Mouse (Mus musculus) adrenal gland, postnatal 4 days (tissue): ENCODE results near the gene Garem2. TPM values are rescaled to one million over a fixed set of nuclear protein-coding genes. Genes with fewer than 3 reads are reported as not detected.
"Not testable (repeated sequence)": the region's sequence is repeated elsewhere in the genome, so short reads cannot be mapped to it uniquely, and the experiment has no call there.

Experiments
- DNase-seq, 2 experiments: peaks; one replicate each; pipeline ENCODE4 v3.0.0; 2021 to 2022; ENCODE audit warnings: low spot score in 2 of 2, mixed read lengths in 2 of 2
- long read RNA-seq, 2 experiments: library from polyadenylated mRNA; stranded (forward); transcript quantifications; one replicate each; pipeline ENCODE4 v2.0.0; 2021
- total RNA-seq, 2 experiments: library from RNA; stranded (reverse); gene quantifications; 2 replicates each; pipeline ENCODE4 v1.2.3; 2021

The Garem2 gene
- under 1 TPM; 0.08 to 0.23 TPM for total RNA-seq
- long read RNA-seq, experiment 1, partial matches to known transcripts: 1 of 1 reads
- long read RNA-seq, experiment 1, other reads (novel, unspliced or antisense): 0 of 1 reads
- long read RNA-seq, experiment 2, partial matches to known transcripts: 1 of 1 reads
- long read RNA-seq, experiment 2, other reads (novel, unspliced or antisense): 0 of 1 reads

GRCm38 (mm10) chr5:30104841-30105667 lies at the start of gene Garem2:
TSS of gene Garem2 (plus strand) at chr5:30105161.
- peak in 1 of 2 experiments; percentile 3 for DNase-seq

- DNase-seq: no peak
Observed at GRCm38 (mm10) chr5:30058216-30058731, 46.7 kb upstream of the Garem2 start.

- DNase-seq: not testable (repeated sequence)
Observed at GRCm38 (mm10) chr5:30059607-30060006, 45.4 kb upstream of the Garem2 start.

- no peak for DNase-seq
Observed at GRCm38 (mm10) chr5:30067726-30068125, 37.2 kb upstream of the Garem2 start.

- DNase-seq: no peak
Observed at GRCm38 (mm10) chr5:30071677-30072076, 33.3 kb upstream of the Garem2 start.

- DNase-seq: no peak
Observed at GRCm38 (mm10) chr5:30072377-30072776, 32.6 kb upstream of the Garem2 start.

GRCm38 (mm10) chr5:30072825-30073821 lies 31.8 kb upstream of the Garem2 start, which contains the start of gene Tyms:
TSS of gene Tyms (minus strand) at chr5:30073617.
- peak; percentile 41 to 59 for DNase-seq

GRCm38 (mm10) chr5:30092701-30093100 lies 12.3 kb upstream of the Garem2 start:
- no peak for DNase-seq

- DNase-seq: no peak
Observed at GRCm38 (mm10) chr5:30094399-30094798, 10.6 kb upstream of the Garem2 start.

- no peak for DNase-seq
Observed at GRCm38 (mm10) chr5:30095731-30096130, 9.2 kb upstream of the Garem2 start.

- no peak for DNase-seq
Observed at GRCm38 (mm10) chr5:30098260-30098659, 6.7 kb upstream of the Garem2 start.

GRCm38 (mm10) chr5:30103340-30103739 lies 1.6 kb upstream of the Garem2 start:
- no peak for DNase-seq

GRCm38 (mm10) chr5:30104339-30104738 lies 622 bp upstream of the Garem2 start:
- peak in 1 of 2 experiments; percentile 4 for DNase-seq

GRCm38 (mm10) chr5:30105668-30106300 lies 823 bp downstream of the Garem2 start, which contains the start of gene 3110082J24Rik:
TSS of gene 3110082J24Rik (minus strand) at chr5:30106086.
- DNase-seq: peak in 1 of 2 experiments; percentile 2

- DNase-seq: no peak
Observed at GRCm38 (mm10) chr5:30106756-30107155, 1.8 kb downstream of the Garem2 start.

GRCm38 (mm10) chr5:30107186-30107585 lies 2.2 kb downstream of the Garem2 start:
- no peak for DNase-seq

GRCm38 (mm10) chr5:30107611-30108041 lies 2.7 kb downstream of the Garem2 start:
- no peak for DNase-seq

- no peak for DNase-seq
Observed at GRCm38 (mm10) chr5:30108233-30108632, 3.3 kb downstream of the Garem2 start.

GRCm38 (mm10) chr5:30109899-30110298 lies 4.9 kb downstream of the Garem2 start:
- no peak for DNase-seq

- DNase-seq: no peak
Observed at GRCm38 (mm10) chr5:30110371-30111060, 5.6 kb downstream of the Garem2 start.
